16 mouse cellular contexts compared by ENCODE assay signal in the genomic region with DNA sequence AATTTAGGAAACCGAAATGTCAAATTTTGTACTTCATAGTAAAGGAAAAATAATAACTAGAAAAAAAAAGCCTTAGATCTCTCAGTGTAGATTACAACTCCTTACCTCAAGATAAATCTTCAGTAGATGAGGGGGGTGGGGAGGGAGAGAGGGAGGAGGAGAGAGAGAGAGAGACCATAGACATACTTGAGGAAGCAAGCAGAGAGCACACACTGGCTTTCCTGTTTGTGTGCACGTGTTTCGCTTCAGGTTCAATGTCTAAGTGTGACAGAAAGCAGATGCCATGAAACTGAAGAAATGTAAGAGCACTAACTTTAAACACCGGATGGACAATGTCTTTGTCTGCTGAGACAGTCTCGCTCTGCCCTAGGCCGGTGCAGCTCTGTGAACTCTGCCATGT. TPM values are rescaled to one million over a fixed set of nuclear protein-coding genes. Genes with fewer than 3 reads are reported as not detected.
A peak's percentile ranks its signal among the peaks of the same experiment; 100 is the strongest.
DNase-seq lines count a peak whose midpoint lies in the region; ATAC-seq and TF ChIP-seq lines count a peak whose summit lies in the region.
"Had no signal": no experiment of that assay in that cellular context is flagged by ENCODE, and none has a peak within 500 bp of the region (broad histone marks: within the 10 kb centered on the region; RNA-seq: fewer than 3 reads in every experiment).

No protein-coding gene starts in this region.

- H3K27me3 ChIP-seq in heart, embryonic 10.5 days (ENCODE audit: insufficient read depth, poor library complexity, severe bottlenecking) = no peaks in the 10 kb centered on the region
- H3K27me3 ChIP-seq in hindbrain, embryonic 14.5 days (ENCODE audit: control insufficient read depth, insufficient read depth, low read length) = no peaks in the 10 kb centered on the region
- H3K27me3 ChIP-seq in hindbrain, embryonic 12.5 days = no peaks in the 10 kb centered on the region
- no peaks in the 10 kb centered on the region for H3K27me3 ChIP-seq in stomach, embryonic 14.5 days (ENCODE audit: control insufficient read depth, insufficient read depth, low read length)
- H3K27me3 ChIP-seq in stomach, postnatal 0 days (ENCODE audit: control insufficient read depth, insufficient read depth, low read length) = no peaks in the 10 kb centered on the region
- H3K27me3 ChIP-seq: kidney, embryonic 15.5 days had no signal

- H3K27ac ChIP-seq in heart, embryonic 10.5 days = peak overlapping the region; percentile 42; the same call in 1 of the 2 replicates
- 0 out of 2 replicates have a peak overlapping the region, but pooled peaks have one; percentile 12 for H3K27ac ChIP-seq in hindbrain, embryonic 14.5 days
- H3K27ac ChIP-seq in hindbrain, embryonic 12.5 days = no peak overlapping the region
- peak overlapping the region; percentile 34; the same call in 1 of the 2 replicates for H3K27ac ChIP-seq in stomach, embryonic 14.5 days (ENCODE audit: low read length)
- no peak overlapping the region for H3K27ac ChIP-seq in stomach, postnatal 0 days (replicated peaks)
- H3K27ac ChIP-seq: kidney, embryonic 15.5 days; midbrain, embryonic 10.5 days had no signal

- no peaks in the 10 kb centered on the region for H3K9me3 ChIP-seq in heart, embryonic 10.5 days
- H3K9me3 ChIP-seq in hindbrain, embryonic 14.5 days (ENCODE audit: control insufficient read depth, low read length) = peaks cover 28% of the 10 kb centered on the region; the same call in 1 of the 2 replicates
- peaks cover 16% of the 10 kb centered on the region for H3K9me3 ChIP-seq in hindbrain, embryonic 12.5 days (replicated peaks)
- no peaks in the 10 kb centered on the region for H3K9me3 ChIP-seq in stomach, embryonic 14.5 days (ENCODE audit: control insufficient read depth, low read depth, low read length)
- H3K9me3 ChIP-seq in stomach, postnatal 0 days (ENCODE audit: control insufficient read depth, low read length) = no peaks in the 10 kb centered on the region
- H3K9me3 ChIP-seq: kidney, embryonic 15.5 days had no signal

- peaks cover 16% of the 10 kb centered on the region for H3K4me1 ChIP-seq in heart, embryonic 10.5 days
- H3K4me1 ChIP-seq in hindbrain, embryonic 14.5 days (replicated peaks; ENCODE audit: control insufficient read depth, insufficient read depth, low read length) = no peaks in the 10 kb centered on the region
- no peaks in the 10 kb centered on the region for H3K4me1 ChIP-seq in hindbrain, embryonic 12.5 days
- no peaks in the 10 kb centered on the region for H3K4me1 ChIP-seq in stomach, embryonic 14.5 days (ENCODE audit: control insufficient read depth, insufficient read depth, low read length)
- H3K4me1 ChIP-seq in stomach, postnatal 0 days (replicated peaks; ENCODE audit: control insufficient read depth, insufficient read depth) = no peaks in the 10 kb centered on the region
- H3K4me1 ChIP-seq: kidney, embryonic 15.5 days; midbrain, embryonic 10.5 days had no signal

- 0 out of 2 replicates have a peak, but pooled peaks cover 8% of the 10 kb centered on the region for H3K36me3 ChIP-seq in heart, embryonic 10.5 days
- H3K36me3 ChIP-seq in hindbrain, embryonic 14.5 days (replicated peaks; ENCODE audit: control insufficient read depth, insufficient read depth) = no peaks in the 10 kb centered on the region
- 0 out of 2 replicates have a peak, but pooled peaks cover 5% of the 10 kb centered on the region for H3K36me3 ChIP-seq in hindbrain, embryonic 12.5 days
- no peaks in the 10 kb centered on the region for H3K36me3 ChIP-seq in stomach, embryonic 14.5 days (ENCODE audit: control insufficient read depth, insufficient read depth, low read length)
- H3K36me3 ChIP-seq in stomach, postnatal 0 days (ENCODE audit: control insufficient read depth, insufficient read depth, low read length) = no peaks in the 10 kb centered on the region
- H3K36me3 ChIP-seq: kidney, embryonic 15.5 days had no signal

- no peak for DNase-seq in heart, embryonic 10.5 days (ENCODE audit: low spot score)
- no peak for DNase-seq in heart, adult 11 months
- DNase-seq in hindbrain, embryonic 14.5 days (ENCODE audit: low spot score) = no peak
- DNase-seq in stomach, postnatal 0 days (ENCODE audit: low spot score) = no peak
- DNase-seq in left cerebral cortex, postnatal 4 days = no peak
- DNase-seq: adrenal gland, adult 8-10 months; B cell, adult 2 months; cerebellum, postnatal 14 days; gastrocnemius, postnatal 14 days; lung, postnatal 4 days; right cerebral cortex, postnatal 25 days had no signal

- ATAC-seq in hindbrain, embryonic 14.5 days (ENCODE audit: low FRiP score) = no peak
- no peak for ATAC-seq in hindbrain, embryonic 12.5 days (ENCODE audit: low FRiP score)
- 0 out of 2 replicates have a peak, but pooled peaks have one; percentile 58 for ATAC-seq in stomach, embryonic 14.5 days (ENCODE audit: insufficient number of reproducible peaks, insufficient read depth, low FRiP score, low read depth)
- no peak for ATAC-seq in stomach, postnatal 0 days (ENCODE audit: low FRiP score, low TSS enrichment)

- no peak overlapping the region for H3K4me3 ChIP-seq in heart, embryonic 10.5 days
- no peak overlapping the region for H3K4me3 ChIP-seq in hindbrain, embryonic 14.5 days (replicated peaks; ENCODE audit: low read length)
- H3K4me3 ChIP-seq in hindbrain, embryonic 12.5 days = no peak overlapping the region
- no peak overlapping the region for H3K4me3 ChIP-seq in stomach, embryonic 14.5 days (ENCODE audit: low read depth, low read length)
- no peak overlapping the region for H3K4me3 ChIP-seq in stomach, postnatal 0 days (ENCODE audit: low read depth, low read length)
- H3K4me3 ChIP-seq: kidney, embryonic 15.5 days; midbrain, embryonic 10.5 days had no signal

- 56% methylated on average over 6 of the region's 6 CpGs for WGBS in heart, embryonic 10.5 days
- WGBS in hindbrain, embryonic 14.5 days = 78% methylated on average over 6 of the region's 6 CpGs
- WGBS in hindbrain, embryonic 12.5 days = 80% methylated on average over 6 of the region's 6 CpGs
- 38% methylated on average over 6 of the region's 6 CpGs for WGBS in stomach, embryonic 14.5 days
- 50% methylated on average over 6 of the region's 6 CpGs for WGBS in stomach, postnatal 0 days

- TF ChIP-seq CTCF in stomach, postnatal 0 days (IDR thresholded peaks at IDR 0.05; ENCODE audit: low read depth) = no peak

- TF ChIP-seq EP300 in stomach, postnatal 0 days (optimal IDR thresholded peaks at IDR 0.05) = no peak

- intact Hi-C loops in left cerebral cortex, postnatal 4 days (cut with DNase I) = no loop called here

- no peak overlapping the region for H3K9ac ChIP-seq in hindbrain, embryonic 14.5 days
- no peak overlapping the region for H3K9ac ChIP-seq in hindbrain, embryonic 12.5 days
- H3K9ac ChIP-seq in stomach, embryonic 14.5 days (replicated peaks; ENCODE audit: low read depth, low read length) = no peak overlapping the region
- H3K9ac ChIP-seq in stomach, postnatal 0 days (ENCODE audit: low read length) = no peak overlapping the region
- H3K9ac ChIP-seq: kidney, embryonic 15.5 days had no signal

- H3K4me2 ChIP-seq in hindbrain, embryonic 14.5 days (replicated peaks) = no peak overlapping the region
- H3K4me2 ChIP-seq in hindbrain, embryonic 12.5 days (replicated peaks) = no peak overlapping the region
- H3K4me2 ChIP-seq in stomach, embryonic 14.5 days (replicated peaks; ENCODE audit: low read depth, low read length) = peak overlapping the region; percentile 24
- no peak overlapping the region; the same call in 1 of the 2 replicates for H3K4me2 ChIP-seq in stomach, postnatal 0 days (replicated peaks; ENCODE audit: low read depth)
- H3K4me2 ChIP-seq: kidney, embryonic 15.5 days; liver, embryonic 11.5 days had no signal

RNA-seq across cellular contexts. Expression of gene Mark1, which starts 41.0 kb away (rescaled TPM):
- polyA plus RNA-seq in heart, embryonic 10.5 days (2016; fragmentation: Nextera tagmentation; extraction: Ambion mirVana) = 1.8 and 2.4 TPM in 2 replicates
- polyA plus RNA-seq in hindbrain, embryonic 14.5 days (2014; fragmentation: Nextera tagmentation; extraction: Ambion mirVana) = 12.5 and 12.9 TPM in 2 replicates
- 7.5 and 8.7 TPM in 2 replicates for polyA plus RNA-seq in hindbrain, embryonic 12.5 days (2016; fragmentation: Nextera tagmentation; extraction: Ambion mirVana)
- polyA plus RNA-seq in stomach, embryonic 14.5 days (2014; fragmentation: Nextera tagmentation; extraction: Ambion mirVana) = 3.0 and 3.3 TPM in 2 replicates
- polyA plus RNA-seq in stomach, postnatal 0 days (2015; fragmentation: Nextera tagmentation; extraction: Ambion mirVana) = 1.0 and 1.4 TPM in 2 replicates
- total RNA-seq in left cerebral cortex, postnatal 4 days (2021) = 100 to 1,000 TPM; 110 to 118 TPM

Comparison
In these comparisons a context has a peak if more than half of its experiments do, and no peak if none do; other contexts are left out.
1. H3K27ac ChIP-seq: peak in heart, embryonic 10.5 days (single experiment), hindbrain, embryonic 14.5 days (single experiment) and stomach, embryonic 14.5 days (single experiment); none in hindbrain, embryonic 12.5 days (single experiment) and stomach, postnatal 0 days (single experiment).